24 mouse cellular contexts compared by ENCODE assay signal in genomic region chr1:105738334-105738733, GRCm38 (mm10). TPM values are rescaled to one million over a fixed set of nuclear protein-coding genes. Genes with fewer than 3 reads are reported as not detected.
A peak's percentile ranks its signal among the peaks of the same experiment; 100 is the strongest.
DNase-seq lines count a peak whose midpoint lies in the region; ATAC-seq and TF ChIP-seq lines count a peak whose summit lies in the region.
"Had no signal": no experiment of that assay in that cellular context is flagged by ENCODE, and none has a peak within 500 bp of the region (broad histone marks: within the 10 kb centered on the region; RNA-seq: fewer than 3 reads in every experiment).

No protein-coding gene starts in this region.

- no peaks in the 10 kb centered on the region for H3K27me3 ChIP-seq in kidney, adult 2 months (replicated peaks; ENCODE audit: control insufficient read depth, insufficient read depth, low read length)
- H3K27me3 ChIP-seq in kidney, embryonic 14.5 days (ENCODE audit: control insufficient read depth, insufficient read depth, low read length), result no peaks in the 10 kb centered on the region
- no peaks in the 10 kb centered on the region for H3K27me3 ChIP-seq in liver, adult 2 months (ENCODE audit: control insufficient read depth, insufficient read depth, low read length)
- H3K27me3 ChIP-seq in intestine, postnatal 0 days (replicated peaks; ENCODE audit: control insufficient read depth, insufficient read depth, low read length), result no peaks in the 10 kb centered on the region
- H3K27me3 ChIP-seq: CH12.LX; embryonic facial prominence, embryonic 12.5 days; forebrain, embryonic 13.5 days; forebrain, embryonic 15.5 days; Patski had no signal

- H3K4me1 ChIP-seq in kidney, adult 2 months (ENCODE audit: control insufficient read depth, insufficient read depth, low read length), result peaks cover 3% of the 10 kb centered on the region; the same call in 1 of the 2 replicates
- H3K4me1 ChIP-seq in kidney, embryonic 14.5 days (ENCODE audit: control insufficient read depth, insufficient read depth, low read length), result no peaks in the 10 kb centered on the region
- H3K4me1 ChIP-seq in liver, adult 2 months (ENCODE audit: control insufficient read depth, insufficient read depth, low read length), result peaks cover 4% of the 10 kb centered on the region; the same call in 1 of the 2 replicates
- no peaks in the 10 kb centered on the region for H3K4me1 ChIP-seq in intestine, postnatal 0 days (replicated peaks; ENCODE audit: control insufficient read depth, insufficient read depth, low read length)
- H3K4me1 ChIP-seq: embryonic facial prominence, embryonic 10.5 days; embryonic facial prominence, embryonic 12.5 days; forebrain, embryonic 13.5 days; forebrain, embryonic 15.5 days had no signal

- no peaks in the 10 kb centered on the region for H3K9me3 ChIP-seq in kidney, embryonic 14.5 days (ENCODE audit: control insufficient read depth, low read length)
- no peaks in the 10 kb centered on the region for H3K9me3 ChIP-seq in intestine, postnatal 0 days (ENCODE audit: control insufficient read depth)
- H3K9me3 ChIP-seq: embryonic facial prominence, embryonic 10.5 days; embryonic facial prominence, embryonic 12.5 days; forebrain, embryonic 13.5 days; forebrain, embryonic 15.5 days; G1E had no signal

- DNase-seq in kidney, adult 2 months, result peak; percentile 42
- peak; percentile 84 for DNase-seq in liver, adult 2 months (ENCODE audit: extremely low read depth, low read depth, low spot score)
- no peak for DNase-seq in liver
- DNase-seq: adrenal gland, adult 8-10 months; adrenal gland, postnatal 25 days; B cell, adult 2 months; cerebellum, adult 11 months; cerebellum, adult 18-20 months; cerebellum, adult 8-10 months; cerebellum, adult 9-11 months; cerebellum, postnatal 25 days; forebrain, postnatal 0 days had no signal

- no peak overlapping the region for H3K9ac ChIP-seq in kidney, embryonic 14.5 days (ENCODE audit: low read depth, low read length)
- H3K9ac ChIP-seq in liver, adult 2 months (ENCODE audit: low read depth, low read length), result no peak overlapping the region
- H3K9ac ChIP-seq in intestine, postnatal 0 days (ENCODE audit: low read depth, low read length), result no peak overlapping the region
- H3K9ac ChIP-seq: embryonic facial prominence, embryonic 12.5 days; forebrain, embryonic 13.5 days; forebrain, embryonic 15.5 days; forebrain, postnatal 0 days had no signal

- TF ChIP-seq CTCF in kidney, adult 2 months (conservative IDR thresholded peaks at IDR 0.05; ENCODE audit: insufficient read depth, insufficient read length, low read depth, low read length), result no peak
- TF ChIP-seq CTCF in liver, adult 2 months (IDR thresholded peaks at IDR 0.05; ENCODE audit: low read depth, low read length), result no peak
- no peak for TF ChIP-seq CTCF in intestine, postnatal 0 days (IDR thresholded peaks at IDR 0.05; ENCODE audit: low read depth)

- WGBS in kidney, adult 2 months, result 43% methylated on average over 6 of the region's 6 CpGs
- 76% methylated on average over 6 of the region's 6 CpGs for WGBS in kidney, embryonic 14.5 days
- WGBS in liver, adult 2 months, result 26% methylated on average over 6 of the region's 6 CpGs
- 48% methylated on average over 6 of the region's 6 CpGs for WGBS in intestine, postnatal 0 days

- no peak overlapping the region for H3K4me3 ChIP-seq in kidney, adult 2 months (ENCODE audit: insufficient read depth, low read depth, low read length)
- H3K4me3 ChIP-seq in kidney, embryonic 14.5 days (ENCODE audit: low read length), result no peak overlapping the region
- H3K4me3 ChIP-seq in liver, adult 2 months (ENCODE audit: insufficient read depth, low read depth, low read length), result no peak overlapping the region
- no peak overlapping the region for H3K4me3 ChIP-seq in intestine, postnatal 0 days (ENCODE audit: low read depth, low read length)
- H3K4me3 ChIP-seq: embryonic facial prominence, embryonic 10.5 days; embryonic facial prominence, embryonic 12.5 days; forebrain, embryonic 13.5 days; forebrain, embryonic 15.5 days had no signal

- no peak for ATAC-seq in kidney, embryonic 14.5 days (ENCODE audit: low FRiP score, low TSS enrichment)
- peak; percentile 20; the same call in 1 of the 2 replicates for ATAC-seq in intestine, postnatal 0 days
- ATAC-seq in inflammation-experienced regulatory T-cells, adult 6 months, result no peak
- ATAC-seq: activated CD4-positive, CD25-positive, alpha-beta regulatory T cell, adult 4 months; CD4-positive, CD25-positive, alpha-beta regulatory T cell, adult 4 months; forebrain, embryonic 13.5 days; forebrain, embryonic 15.5 days; forebrain, postnatal 0 days; Patski had no signal

- TF ChIP-seq POLR2A in kidney, adult 2 months (IDR thresholded peaks at IDR 0.05; ENCODE audit: low read depth, low read length), result no peak
- TF ChIP-seq POLR2A in liver, adult 2 months (IDR thresholded peaks at IDR 0.05; ENCODE audit: extremely low read depth, insufficient read depth, low read length), result no peak

- no peak overlapping the region for H3K4me2 ChIP-seq in kidney, embryonic 14.5 days (replicated peaks; ENCODE audit: low read depth, low read length)
- no peak overlapping the region for H3K4me2 ChIP-seq in intestine, postnatal 0 days (replicated peaks; ENCODE audit: low read depth)
- H3K4me2 ChIP-seq: embryonic facial prominence, embryonic 12.5 days; forebrain, embryonic 13.5 days; forebrain, embryonic 15.5 days had no signal

- H3K79me2 ChIP-seq in liver, adult 2 months (ENCODE audit: control insufficient read depth, insufficient read depth, low read length), result no peaks in the 10 kb centered on the region

- H3K27ac ChIP-seq in kidney, adult 2 months (ENCODE audit: insufficient read depth, low read depth, low read length), result no peak overlapping the region
- no peak overlapping the region for H3K27ac ChIP-seq in kidney, embryonic 14.5 days (ENCODE audit: low read depth, low read length)
- no peak overlapping the region for H3K27ac ChIP-seq in liver, adult 2 months (replicated peaks; ENCODE audit: insufficient read depth, low read depth, low read length)
- H3K27ac ChIP-seq in intestine, postnatal 0 days (ENCODE audit: low read depth, low read length), result no peak overlapping the region
- H3K27ac ChIP-seq: embryonic facial prominence, embryonic 10.5 days; embryonic facial prominence, embryonic 12.5 days; forebrain, embryonic 13.5 days; forebrain, embryonic 15.5 days had no signal

- H3K36me3 ChIP-seq in kidney, adult 2 months (ENCODE audit: control insufficient read depth, insufficient read depth, low read length), result peaks cover 6% of the 10 kb centered on the region; the same call in 1 of the 2 replicates
- peaks cover 17% of the 10 kb centered on the region; the same call in 1 of the 2 replicates for H3K36me3 ChIP-seq in kidney, embryonic 14.5 days (ENCODE audit: control insufficient read depth, insufficient read depth, low read length)
- peaks cover 27% of the 10 kb centered on the region for H3K36me3 ChIP-seq in liver, adult 2 months (ENCODE audit: control insufficient read depth, insufficient read depth, low read length)
- H3K36me3 ChIP-seq in intestine, postnatal 0 days (ENCODE audit: control insufficient read depth, insufficient read depth), result peaks cover 27% of the 10 kb centered on the region

RNA-seq across cellular contexts. Expression of gene Tnfrsf11a, which starts 42.2 kb away (rescaled TPM):
- polyA plus RNA-seq in kidney, adult 2 months (2012; rRNA removed), result 2.6 and 3.0 TPM in 2 replicates
- 0.88 and 1.4 TPM in 2 replicates for polyA plus RNA-seq in kidney, embryonic 14.5 days (2014; fragmentation: Nextera tagmentation; extraction: Ambion mirVana)
- 1.2 TPM in 2 replicates for total RNA-seq in liver, adult 2 months (2014; rRNA removed)
- polyA plus RNA-seq in liver, adult 2 months (2012; rRNA removed), result 0.24 and 0.45 TPM in 2 replicates
- polyA plus RNA-seq in intestine, postnatal 0 days (2015; fragmentation: Nextera tagmentation; extraction: Ambion mirVana), result 23.4 and 24.3 TPM in 2 replicates
- not detected for polyA plus RNA-seq in inflammation-experienced regulatory T-cells, adult 6 months (2017; shearing (Covaris generic))
- polyA plus RNA-seq: G1E had no signal
